Mouse (Mus musculus) inflammation-experienced regulatory T-cells, adult 6 months (primary cell): ENCODE measurements around the gene Mpzl3. TPM values are rescaled to one million over a fixed set of nuclear protein-coding genes. Genes with fewer than 3 reads are reported as not detected.
"Not testable (repeated sequence)": the region's sequence is repeated elsewhere in the genome, so short reads cannot be mapped to it uniquely, and the experiment has no call there.

Experiments used
- ATAC-seq: one replicate; pipeline ENCODE4 v1.8.0; 2017
- polyA plus RNA-seq, 3 experiments: library from polyadenylated mRNA; unstranded; fragments of 100-300 nt; shearing (Covaris generic); gene quantifications; one replicate each; pipeline ENCODE4 v1.2.1; 2017

Gene Mpzl3
- polyA plus RNA-seq, result 10 to 100 TPM in 2 of 3 experiments, 1 to 10 TPM in 1; 9.1 to 12.0 (median 10.2) TPM

- peak; percentile 74 for ATAC-seq
Observed at GRCm38 (mm10) chr9:45055082-45055713, at the start of gene Mpzl3. Gene Mpzl3 (plus strand): TSS chr9:45055186.

- no peak for ATAC-seq
Observed at GRCm38 (mm10) chr9:45007404-45007803, 47.6 kb upstream of the Mpzl3 start.

GRCm38 (mm10) chr9:45008342-45008741 lies 46.6 kb upstream of the Mpzl3 start:
- no peak for ATAC-seq

DNA sequence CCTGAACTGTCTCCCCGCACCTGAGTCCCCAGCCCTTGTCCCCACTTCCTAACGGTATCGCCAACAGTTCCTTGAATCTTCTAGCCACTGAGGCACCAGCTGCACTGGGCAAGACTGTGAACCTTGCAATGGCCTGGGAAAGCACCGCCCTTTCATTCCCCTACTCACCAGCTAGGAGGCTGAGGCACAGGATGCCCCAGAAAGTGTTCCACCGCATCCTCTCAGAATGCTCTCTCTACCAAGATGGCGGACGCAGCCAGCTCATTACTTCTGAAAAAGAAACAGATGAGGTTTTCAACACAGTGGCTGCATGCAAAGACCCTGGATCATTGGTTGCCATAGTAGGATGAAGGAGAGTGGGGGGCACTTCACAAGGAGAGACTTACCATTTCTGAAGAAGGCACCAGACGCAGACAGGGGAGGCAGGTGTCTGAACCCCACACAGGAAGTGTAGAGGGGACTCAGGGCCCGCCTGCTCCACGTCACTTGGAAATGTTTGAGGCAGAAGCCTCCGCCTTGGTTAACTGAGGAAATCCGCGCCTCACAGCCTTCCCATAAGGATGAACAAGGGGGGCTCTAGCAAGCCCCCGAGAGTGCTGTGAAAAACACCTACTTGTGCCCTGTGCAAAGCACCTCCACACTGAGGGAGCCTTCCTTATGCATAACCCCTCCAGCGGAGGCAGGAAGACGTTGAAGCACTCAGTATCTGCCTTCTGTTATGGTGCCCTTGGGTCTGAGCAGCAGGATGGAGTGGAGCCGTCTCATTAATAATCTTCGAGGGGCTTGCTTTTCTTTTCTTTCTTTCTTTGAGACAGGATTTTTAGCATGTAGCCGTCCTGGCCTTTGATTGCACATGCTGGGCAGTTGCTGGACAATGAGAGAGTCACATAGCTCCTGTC lies 45.6 kb upstream of the Mpzl3 start, which contains the start of gene Cd3e:
TSS of gene Cd3e (minus strand) at position 448 of the 899 bp plus-strand sequence.
- peak; percentile 85 for ATAC-seq

GRCm38 (mm10) chr9:45010461-45010860 lies 44.5 kb upstream of the Mpzl3 start:
- peak; percentile 48 for ATAC-seq

DNA sequence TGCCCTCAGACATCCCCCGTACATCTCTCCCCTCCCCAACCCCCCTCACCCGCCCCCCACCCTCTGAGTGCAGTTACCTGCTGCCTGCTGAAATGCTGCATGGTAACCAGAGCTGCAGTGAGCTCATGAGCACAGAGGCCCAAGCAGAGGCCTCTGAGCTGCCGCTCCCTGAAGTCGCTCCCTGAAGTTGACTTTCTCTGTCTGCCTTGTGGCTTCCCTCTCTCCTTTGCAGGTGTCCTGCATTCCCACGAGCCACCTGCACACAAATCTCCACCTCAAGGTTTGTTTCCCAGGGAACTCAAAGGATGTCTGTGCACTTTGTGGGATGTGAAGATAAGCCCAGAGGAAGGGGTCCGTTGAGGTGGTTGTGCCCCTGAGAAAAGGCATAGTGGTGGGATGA lies 43.7 kb upstream of the Mpzl3 start:
- ATAC-seq, result no peak

DNA sequence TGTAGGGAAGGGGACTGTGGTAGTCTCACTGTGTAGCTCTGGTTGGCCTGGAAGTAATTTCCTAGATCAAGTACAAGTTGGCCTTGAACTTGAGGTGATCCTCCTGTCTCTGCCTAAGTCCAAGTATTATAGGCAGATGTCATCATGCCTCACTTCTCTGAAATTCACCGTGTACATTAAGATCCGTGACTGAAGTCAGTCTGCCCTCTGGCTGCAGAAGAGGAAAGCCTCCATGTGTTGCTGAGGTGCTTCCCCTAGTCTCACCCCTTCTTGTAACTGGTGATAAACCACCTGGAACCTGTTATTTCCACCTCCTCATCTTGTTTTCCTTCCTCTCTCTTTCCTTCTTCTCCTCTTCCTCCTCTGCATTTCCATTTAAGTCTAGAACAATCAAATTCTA lies 40.1 kb upstream of the Mpzl3 start:
- peak; percentile 47 for ATAC-seq

GRCm38 (mm10) chr9:45015841-45016240 lies 39.1 kb upstream of the Mpzl3 start:
- no peak for ATAC-seq

DNA sequence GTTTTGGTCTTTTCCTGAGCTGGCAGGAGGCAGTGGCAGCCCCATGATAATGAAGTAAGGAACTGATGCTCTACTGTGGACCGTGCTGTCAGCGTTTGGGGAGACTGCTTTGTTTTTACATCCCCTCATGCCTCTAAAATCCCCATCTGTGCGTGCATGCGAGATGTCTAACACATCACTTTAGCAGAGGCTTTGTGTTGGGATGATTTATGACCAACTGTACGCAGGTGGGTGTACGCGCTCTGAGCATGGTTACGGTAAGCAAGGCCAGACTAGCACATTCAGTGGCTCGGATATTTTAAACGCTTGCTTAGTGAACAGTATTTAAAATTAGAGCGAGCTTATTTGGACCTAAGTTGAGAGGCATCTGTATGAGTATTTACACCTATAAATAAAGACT lies 37.0 kb upstream of the Mpzl3 start:
- ATAC-seq, result no peak

- peak; percentile 50 for ATAC-seq
Observed at GRCm38 (mm10) chr9:45022800-45023199, 32.2 kb upstream of the Mpzl3 start.

GRCm38 (mm10) chr9:45023638-45024037 lies 31.3 kb upstream of the Mpzl3 start:
- no peak for ATAC-seq

DNA sequence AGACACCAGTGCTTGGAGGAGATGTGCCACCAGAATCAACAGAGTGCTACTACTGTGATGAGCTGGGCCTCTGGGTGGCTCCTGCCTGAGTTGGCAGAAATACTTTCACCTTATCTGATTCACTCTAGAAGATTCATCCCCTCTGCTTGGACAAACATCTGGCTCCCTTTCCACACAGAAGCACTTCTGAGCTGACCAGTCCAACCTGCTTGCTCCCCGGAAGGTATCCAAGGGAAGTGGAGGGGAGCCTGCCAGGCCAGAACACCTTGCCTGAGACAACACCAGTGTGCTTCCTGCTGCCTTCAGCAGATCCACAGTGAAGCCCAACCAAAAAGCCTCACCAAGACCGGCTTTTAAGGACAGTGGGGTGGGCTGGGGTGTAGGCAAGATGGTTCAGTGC lies 30.8 kb upstream of the Mpzl3 start:
- no peak for ATAC-seq

DNA sequence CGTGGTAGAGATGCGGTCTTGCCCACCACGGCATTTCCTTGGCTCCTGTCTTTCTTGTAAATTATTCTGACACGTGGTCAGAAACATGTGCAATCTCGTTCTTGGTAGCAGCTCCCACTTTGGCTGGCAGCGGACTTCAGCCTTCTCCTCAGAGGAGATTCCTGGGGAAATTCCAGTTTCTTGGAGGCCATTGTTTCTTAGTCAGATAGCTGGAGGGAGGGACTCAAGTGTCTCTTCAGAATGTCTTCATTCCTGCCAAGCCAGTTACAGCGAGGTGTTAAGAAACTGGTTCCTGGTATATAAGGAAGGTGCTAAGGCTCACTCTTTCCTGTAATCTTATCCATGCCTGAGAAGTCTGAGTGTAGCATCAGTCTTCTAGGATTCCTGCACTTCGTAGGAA lies 27.6 kb upstream of the Mpzl3 start:
- no peak for ATAC-seq

DNA sequence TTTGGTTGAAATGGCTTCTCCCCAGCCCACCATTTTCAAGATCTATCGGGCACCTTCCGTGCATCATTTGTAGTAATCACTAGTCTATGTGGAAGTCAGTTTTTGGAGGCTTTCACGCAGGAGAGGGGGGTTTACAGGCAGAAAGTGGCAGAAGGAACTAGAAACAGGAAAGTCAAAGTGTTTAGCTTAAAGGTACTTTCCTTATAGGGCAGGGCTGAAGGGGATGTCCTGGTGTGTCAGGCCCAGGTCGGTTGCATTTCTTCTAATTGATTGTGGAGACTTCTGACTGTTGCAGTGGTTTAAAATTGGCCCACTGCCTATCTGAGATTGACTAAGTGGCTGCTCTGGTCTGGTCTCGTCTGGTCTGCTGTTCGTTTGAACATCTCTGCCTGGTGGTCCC lies 24.6 kb upstream of the Mpzl3 start:
- ATAC-seq, result no peak

GRCm38 (mm10) chr9:45032261-45032660 lies 22.7 kb upstream of the Mpzl3 start:
- ATAC-seq, result no peak

- no peak for ATAC-seq
Observed at GRCm38 (mm10) chr9:45034526-45034925, 20.5 kb upstream of the Mpzl3 start.

DNA sequence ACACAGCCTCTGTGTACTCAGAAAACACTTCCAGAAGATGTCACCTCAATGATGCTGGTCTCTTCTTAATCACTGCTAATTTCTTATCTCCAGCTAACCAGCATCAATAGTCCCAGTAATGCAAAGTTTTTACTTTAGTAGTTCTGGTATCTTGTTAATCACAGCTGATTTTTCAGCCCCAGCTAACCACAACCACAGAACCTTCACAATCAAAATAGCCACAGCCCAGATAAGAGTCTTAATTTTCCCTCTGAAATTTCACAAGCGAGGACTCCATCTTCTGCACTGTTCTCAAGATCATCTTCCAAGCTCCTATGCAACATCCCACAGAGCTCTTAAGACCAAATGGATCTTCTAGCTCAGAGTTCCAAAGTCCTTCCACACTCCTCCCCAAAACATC lies 17.2 kb upstream of the Mpzl3 start:
- ATAC-seq, result not testable (repeated sequence)

DNA sequence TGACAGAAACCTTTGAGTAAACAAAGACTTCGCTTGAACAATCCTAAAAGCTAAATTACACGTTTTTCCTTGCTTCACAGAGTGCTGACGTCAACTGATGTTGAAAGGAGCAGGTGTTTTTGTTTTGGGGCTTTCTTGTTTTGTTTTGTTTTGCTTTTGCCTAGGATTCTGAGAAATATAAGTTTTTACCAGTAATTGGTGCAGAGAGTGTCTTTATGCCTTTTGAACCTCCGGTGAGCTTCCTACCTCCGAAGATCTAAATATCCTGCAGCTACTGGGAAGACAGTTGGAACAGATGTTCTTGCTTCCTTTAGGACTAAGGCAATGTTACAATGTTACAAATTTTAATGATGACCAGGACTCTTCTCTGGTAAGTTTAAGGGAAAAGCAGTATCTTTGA lies 15.5 kb upstream of the Mpzl3 start, which contains the start of gene Mpzl2:
TSS of gene Mpzl2 (plus strand) at position 301 of the 400 bp plus-strand sequence.
- ATAC-seq, result no peak

DNA sequence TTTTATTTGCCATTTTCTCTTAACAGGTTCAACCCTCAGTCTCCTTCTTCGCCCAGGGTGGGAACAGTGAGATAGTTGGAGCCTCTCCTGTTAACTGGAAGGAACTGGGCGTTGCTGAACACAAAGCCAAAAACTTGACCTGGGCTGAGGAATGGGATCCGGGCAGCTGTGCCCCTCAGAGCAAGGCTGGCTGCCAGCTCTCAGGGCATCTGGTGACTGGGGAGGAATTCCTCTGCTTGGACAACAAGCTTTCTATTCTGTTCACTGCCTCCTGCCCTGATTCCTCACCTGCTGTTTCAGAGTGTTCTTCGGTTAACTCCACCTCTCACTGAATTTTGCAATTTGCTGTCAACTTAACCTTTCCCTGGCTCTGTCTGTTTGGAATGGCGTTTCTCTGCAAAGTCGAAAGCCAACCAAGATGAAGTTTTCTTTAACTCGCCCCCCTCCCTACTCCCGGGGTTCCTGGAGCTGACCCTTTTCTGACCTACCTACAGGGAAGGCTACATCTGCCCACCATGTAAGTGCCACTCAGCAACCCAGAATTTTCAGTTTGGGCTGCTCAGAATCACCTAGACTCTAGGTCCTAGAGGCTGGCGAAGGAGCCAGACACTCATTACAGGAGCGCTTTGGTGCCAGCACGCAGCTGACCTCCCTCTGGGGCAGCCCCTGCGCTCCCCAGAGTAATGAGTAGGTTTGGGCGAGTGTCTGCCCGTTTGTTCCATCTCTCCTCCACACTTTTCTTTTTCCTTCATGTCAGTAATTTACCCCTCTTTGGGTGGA lies 14.7 kb upstream of the Mpzl3 start:
- ATAC-seq, result no peak

DNA sequence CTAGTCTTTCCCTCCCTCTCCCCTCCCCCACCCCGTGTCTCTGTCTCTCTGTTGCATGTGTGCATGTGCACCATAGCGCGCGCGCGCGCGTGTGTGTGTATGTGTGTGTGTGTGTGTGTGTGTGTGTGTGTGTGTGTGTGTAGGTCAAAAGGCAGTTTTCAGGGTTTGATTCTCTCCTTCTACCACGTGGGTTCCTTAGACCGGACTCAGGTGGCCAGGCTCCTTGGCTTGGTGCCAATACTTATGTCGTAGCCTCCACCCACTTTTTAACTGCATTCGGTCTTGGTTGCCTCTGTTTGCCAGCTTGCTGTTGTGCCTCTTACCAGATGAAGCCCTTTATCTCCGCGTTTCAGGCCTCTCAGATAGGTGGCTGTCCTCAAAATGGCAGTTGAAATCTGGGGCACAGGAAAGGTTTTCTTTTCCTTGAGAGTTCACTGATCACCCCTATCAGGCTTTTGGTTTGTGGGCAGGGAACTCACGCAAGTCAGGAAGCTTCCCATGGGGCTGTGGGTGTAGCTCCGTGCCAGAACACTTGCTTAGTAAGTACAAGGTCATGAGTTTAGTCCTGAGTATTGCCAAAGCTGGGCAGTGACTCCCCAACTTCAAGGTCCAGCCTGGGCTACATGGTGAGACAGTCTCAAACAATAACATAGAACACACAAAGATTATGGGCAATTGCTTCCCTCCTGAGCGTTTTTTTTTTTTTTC lies 13.7 kb upstream of the Mpzl3 start:
- no peak for ATAC-seq

DNA sequence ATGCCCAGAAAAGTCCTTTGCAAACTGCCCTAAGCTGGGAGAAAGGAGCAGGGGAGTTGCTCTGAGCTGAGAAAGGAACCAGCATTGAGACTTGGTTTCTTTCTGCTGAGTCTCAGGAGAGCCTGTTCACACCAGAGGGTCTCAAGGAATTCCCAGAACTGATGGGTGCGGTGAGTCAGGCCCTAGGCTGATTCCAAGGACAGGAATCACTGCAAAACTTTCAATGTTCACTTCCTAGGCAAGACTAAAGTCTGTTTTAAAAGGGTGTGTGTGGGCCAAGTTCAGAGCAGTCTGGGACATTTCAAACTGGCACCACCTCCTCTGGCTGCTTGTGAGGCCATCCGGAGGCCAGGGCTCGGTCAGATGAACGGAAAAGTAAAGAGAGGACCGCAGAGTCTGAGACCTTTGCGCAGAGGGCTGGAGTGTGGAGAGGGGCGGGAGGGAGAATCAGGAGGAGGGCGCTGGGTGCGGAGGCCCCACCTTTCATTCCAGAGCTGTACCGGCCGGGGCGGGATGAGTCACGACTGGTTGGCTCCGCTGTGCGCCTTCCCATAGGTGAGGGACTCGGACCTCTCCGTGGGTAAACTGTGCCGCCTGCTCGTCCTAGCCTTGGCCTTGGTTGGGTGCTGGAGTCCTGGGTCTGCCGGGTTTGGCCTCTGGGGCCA lies 12.8 kb upstream of the Mpzl3 start:
- ATAC-seq, result no peak

- no peak for ATAC-seq
Observed at GRCm38 (mm10) chr9:45042947-45043346, 12.0 kb upstream of the Mpzl3 start.
